Mouse (Mus musculus) intestine, embryonic 15.5 days (tissue): ENCODE measurements around the gene Gm42742. TPM values are rescaled to one million over a fixed set of nuclear protein-coding genes. Genes with fewer than 3 reads are reported as not detected.

Source experiments
- ATAC-seq: fragments of 200-750 bp; cut with Nextera tagmentation; 2 replicates; pipeline ENCODE4 v1.8.0; 2017; ENCODE audit warnings: moderate TSS enrichment, moderate library complexity
- H3K27ac ChIP-seq: fragments of 300-500 bp; sonication (generic); 2 replicates; pipeline ENCODE4 v1.5.1; 2015; ENCODE audit warnings: mild to moderate bottlenecking, inconsistent platforms
- H3K27me3 ChIP-seq: fragments of 300-500 bp; sonication (generic); replicated peaks from 2 replicates; pipeline ENCODE4 v1.6.1; 2015; ENCODE audit warnings: inconsistent platforms
- H3K36me3 ChIP-seq: fragments of 300-500 bp; sonication (generic); 2 replicates; pipeline ENCODE4 v1.6.1; 2015; ENCODE audit warnings: inconsistent platforms
- H3K4me1 ChIP-seq: fragments of 300-500 bp; sonication (generic); replicated peaks from 2 replicates; pipeline ENCODE4 v1.6.1; 2015; ENCODE audit warnings: inconsistent platforms
- H3K4me2 ChIP-seq: fragments of 300-500 bp; sonication (generic); replicated peaks from 2 replicates; pipeline ENCODE4 v1.6.1; 2015; ENCODE audit warnings: mild to moderate bottlenecking, inconsistent platforms
- H3K4me3 ChIP-seq: fragments of 300-500 bp; sonication (generic); replicated peaks from 2 replicates; pipeline ENCODE4 v1.5.1; 2015; ENCODE audit warnings: inconsistent platforms
- H3K9ac ChIP-seq: fragments of 300-500 bp; sonication (generic); 2 replicates; pipeline ENCODE4 v1.6.1; 2015; ENCODE audit warnings: inconsistent platforms
- H3K9me3 ChIP-seq: fragments of 300-500 bp; sonication (generic); 2 replicates; pipeline ENCODE4 v1.6.1; 2016; ENCODE audit warnings: inconsistent platforms
- WGBS: fragments of 180-500 bp; shearing (Covaris S2); methylation state at CpG from one replicate; pipeline ENCODE4 v1.1.7; 2015; 5-methylcytosine and 5-hydroxymethylcytosine counted together
- polyA plus RNA-seq: library from polyadenylated mRNA; unstranded; fragments of >200 nt; fragmentation: Nextera tagmentation; extraction: Ambion mirVana; gene quantifications from 2 replicates; pipeline ENCODE4 v1.2.1, GENCODE M21; 2015

Gm42742 gene
- polyA plus RNA-seq, 1 experiment from 2014 or later, result 51.1 TPM

DNA sequence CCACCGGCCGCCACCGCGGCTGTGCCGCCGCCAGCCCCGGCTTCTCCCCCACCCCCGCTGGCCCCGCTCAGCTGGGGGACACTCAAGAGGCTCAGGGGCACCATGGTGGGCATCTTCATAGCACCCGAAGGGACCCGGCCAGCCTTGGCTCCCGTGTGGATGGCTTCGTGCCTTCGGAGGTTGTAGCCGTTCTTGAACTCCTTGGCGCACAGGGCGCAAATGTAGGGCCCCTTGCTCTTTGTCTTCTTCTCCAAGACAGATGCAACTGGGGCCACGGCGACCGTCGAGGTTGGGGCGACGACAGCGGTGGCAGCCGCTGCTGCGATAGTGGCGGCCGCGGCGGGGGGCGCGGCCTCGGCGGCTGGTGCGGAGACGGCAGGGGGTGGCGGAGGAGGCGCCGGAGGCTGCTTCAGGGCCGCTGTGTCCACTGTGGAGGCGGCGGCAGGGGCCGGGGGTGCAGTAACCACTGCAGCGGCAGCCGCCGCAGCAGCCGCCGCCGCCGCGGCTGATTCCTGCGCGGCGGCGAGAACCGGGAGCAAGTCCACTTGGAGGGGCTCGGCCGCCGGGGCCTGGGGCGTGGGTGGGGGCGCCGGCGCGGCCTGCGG lies 4.8 kb upstream of the Gm42742 start:
- ATAC-seq, result peak; percentile 3; the same call in 1 of the 2 replicates

DNA sequence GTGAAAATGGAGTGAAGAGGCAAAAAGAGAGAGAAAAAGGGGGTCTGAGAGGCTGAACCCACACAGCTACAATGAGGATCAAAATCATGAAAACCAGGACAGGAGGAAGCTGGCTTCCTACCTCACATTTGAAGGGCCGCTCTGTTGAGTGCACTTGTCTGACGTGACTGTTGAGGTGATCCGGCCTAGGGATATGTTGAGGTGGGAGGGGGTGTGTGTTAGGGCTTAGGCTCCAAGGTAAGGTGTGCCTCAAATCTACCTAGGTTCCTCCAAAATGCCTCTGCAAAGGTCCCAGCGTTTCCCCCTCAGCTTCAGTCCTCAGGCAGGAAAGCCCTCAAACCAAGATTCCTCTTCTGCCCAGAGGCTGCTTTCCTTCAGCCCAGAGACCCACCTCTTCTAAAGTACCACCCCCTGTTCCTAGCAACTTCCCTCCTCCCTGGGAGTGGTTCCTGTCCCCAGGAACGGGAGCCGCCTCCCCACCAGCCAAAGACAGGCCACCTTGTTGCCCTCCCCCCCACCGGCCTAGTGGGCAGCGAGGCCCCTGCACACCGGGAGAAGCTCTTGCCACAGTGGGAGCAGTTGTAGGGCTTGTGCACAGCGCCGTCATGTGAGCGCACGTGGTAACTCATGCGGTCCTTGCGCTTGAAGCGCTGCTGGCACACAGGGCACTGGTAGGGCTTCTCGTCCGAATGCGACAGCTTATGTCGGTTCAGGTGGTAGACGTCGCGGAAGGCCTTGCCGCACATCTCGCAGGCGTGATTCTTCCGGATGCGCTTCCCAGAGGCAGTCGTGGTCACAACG lies 4.1 kb upstream of the Gm42742 start:
- H3K27ac ChIP-seq, result peak overlapping the region; percentile 99
- peak overlapping the region; percentile 78 for H3K4me2 ChIP-seq
- no peaks in the 10 kb centered on the region for H3K9me3 ChIP-seq
- peak; percentile 39 for ATAC-seq
- H3K9ac ChIP-seq, result peak overlapping the region; percentile 97
- peak overlapping the region; percentile 90 for H3K4me3 ChIP-seq
- H3K4me1 ChIP-seq, result peaks cover 58% of the 10 kb centered on the region
- no peaks in the 10 kb centered on the region for H3K27me3 ChIP-seq
- H3K36me3 ChIP-seq, result peaks cover 24% of the 10 kb centered on the region
- under 1% methylated on average over 30 of the region's 30 CpGs for WGBS

More for the DNA sequence above, 4.8 kb upstream of the Gm42742 start:
- Histone ChIP-seq H3K27me3 (no peaks in the 10 kb centered on the region), H3K27ac (peak overlapping the region; percentile 99), H3K9ac (peak overlapping the region; percentile 97), H3K4me2 (peak overlapping the region; percentile 78), H3K36me3 (peaks cover 30% of the 10 kb centered on the region), H3K4me3 (peak overlapping the region; percentile 90), H3K4me1 (peaks cover 51% of the 10 kb centered on the region), H3K9me3 (no peaks in the 10 kb centered on the region)
- under 1% methylated on average over 63 of the region's 65 CpGs for WGBS

- H3K27ac ChIP-seq, result peak overlapping the region; percentile 99; the same call in 1 of the 2 replicates
- H3K27me3 ChIP-seq, result no peaks in the 10 kb centered on the region
- WGBS, result 16% methylated on average over 19 of the region's 19 CpGs
- H3K4me1 ChIP-seq, result peaks cover 67% of the 10 kb centered on the region
- H3K9ac ChIP-seq, result peak overlapping the region; percentile 97
- no peaks in the 10 kb centered on the region for H3K9me3 ChIP-seq
- ATAC-seq, result no peak
- H3K4me2 ChIP-seq, result peak overlapping the region; percentile 78
- H3K4me3 ChIP-seq, result peak overlapping the region; percentile 90
- H3K36me3 ChIP-seq, result peaks cover 23% of the 10 kb centered on the region
These were observed 3.2 kb upstream of the Gm42742 start for GRCm38 (mm10) chr7:127023896-127024690.

- Histone ChIP-seq H3K27ac (0 out of 2 replicates have a peak overlapping the region, but pooled peaks have one; percentile 40), H3K4me1 (peaks cover 75% of the 10 kb centered on the region), H3K36me3 (peaks cover 18% of the 10 kb centered on the region), H3K9me3 (no peaks in the 10 kb centered on the region), H3K4me2 (peak overlapping the region; percentile 78), H3K9ac (peak overlapping the region; percentile 97), H3K4me3 (peak overlapping the region; percentile 90; the same call in 1 of the 2 replicates), H3K27me3 (no peaks in the 10 kb centered on the region)
- WGBS, result 78% methylated on average over 13 of the region's 13 CpGs
- ATAC-seq, result no peak
These were observed 2.4 kb upstream of the Gm42742 start for GRCm38 (mm10) chr7:127023272-127023691.

GRCm38 (mm10) chr7:127022528-127023271 lies 1.8 kb upstream of the Gm42742 start:
- no peak for ATAC-seq
- Histone ChIP-seq H3K9me3 (no peaks in the 10 kb centered on the region), H3K4me1 (peaks cover 76% of the 10 kb centered on the region), H3K27me3 (no peaks in the 10 kb centered on the region), H3K27ac (0 out of 2 replicates have a peak overlapping the region, but pooled peaks have one; percentile 40), H3K36me3 (peaks cover 18% of the 10 kb centered on the region), H3K4me3 (0 out of 2 replicates have a peak overlapping the region, but pooled peaks have one; percentile 90), H3K4me2 (peak overlapping the region; percentile 78), H3K9ac (peak overlapping the region; percentile 97)
- 71% methylated on average over 7 of the region's 7 CpGs for WGBS

DNA sequence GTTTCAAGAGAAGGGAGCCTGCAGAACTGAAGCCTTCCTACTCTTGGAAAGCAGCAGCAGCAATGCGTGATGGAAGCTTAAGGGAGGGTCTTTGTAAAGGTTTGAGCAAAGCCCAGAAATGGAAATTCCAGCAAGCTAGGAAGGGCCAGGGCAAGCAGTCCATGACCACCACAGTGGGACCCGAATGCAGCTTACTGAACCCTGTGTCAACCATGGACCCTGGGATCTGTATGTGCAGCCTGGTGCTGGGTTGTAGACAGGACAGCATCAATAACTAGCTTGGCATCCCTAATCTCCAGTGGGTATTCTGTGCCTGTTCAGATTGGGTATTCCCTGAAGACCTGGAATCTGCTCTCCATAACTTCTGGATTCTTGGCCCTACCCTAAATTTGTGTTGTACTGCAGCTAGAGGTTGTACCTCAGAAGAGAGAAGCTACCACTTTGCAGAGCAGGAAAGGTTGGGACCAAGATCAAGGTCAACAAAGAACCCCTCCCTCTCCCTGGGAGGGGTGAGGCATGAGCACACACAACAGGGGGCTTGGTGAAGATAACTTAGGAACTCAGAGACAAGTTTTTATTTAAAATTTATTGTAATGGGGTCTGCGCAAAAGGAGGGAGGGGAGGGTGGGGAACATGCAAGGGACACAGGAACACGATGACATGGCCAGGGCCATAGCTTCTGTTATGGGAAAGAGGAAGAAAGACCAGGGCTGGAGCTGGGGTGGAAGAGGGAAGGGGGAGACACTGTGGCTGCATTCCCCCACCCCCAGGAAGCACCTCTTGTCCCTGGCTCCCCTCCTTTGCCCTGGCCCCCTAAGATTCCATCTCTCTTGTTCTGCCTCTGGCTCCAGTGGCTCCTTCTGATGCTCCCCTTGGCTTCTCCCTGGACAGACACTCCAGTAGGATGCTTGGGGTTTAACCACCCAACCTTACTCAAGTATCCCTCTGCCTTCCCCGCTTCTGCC lies 948 bp upstream of the Gm42742 start:
- ATAC-seq, result no peak
- H3K27ac ChIP-seq, result peak overlapping the region; percentile 77
- peak overlapping the region; percentile 87 for H3K4me2 ChIP-seq
- no peaks in the 10 kb centered on the region for H3K27me3 ChIP-seq
- peaks cover 18% of the 10 kb centered on the region for H3K36me3 ChIP-seq
- peak overlapping the region; percentile 58 for H3K9ac ChIP-seq
- H3K9me3 ChIP-seq, result no peaks in the 10 kb centered on the region
- H3K4me3 ChIP-seq, result peak overlapping the region; percentile 50
- WGBS, result 38% methylated on average over 5 of the region's 5 CpGs
- peaks cover 76% of the 10 kb centered on the region for H3K4me1 ChIP-seq

DNA sequence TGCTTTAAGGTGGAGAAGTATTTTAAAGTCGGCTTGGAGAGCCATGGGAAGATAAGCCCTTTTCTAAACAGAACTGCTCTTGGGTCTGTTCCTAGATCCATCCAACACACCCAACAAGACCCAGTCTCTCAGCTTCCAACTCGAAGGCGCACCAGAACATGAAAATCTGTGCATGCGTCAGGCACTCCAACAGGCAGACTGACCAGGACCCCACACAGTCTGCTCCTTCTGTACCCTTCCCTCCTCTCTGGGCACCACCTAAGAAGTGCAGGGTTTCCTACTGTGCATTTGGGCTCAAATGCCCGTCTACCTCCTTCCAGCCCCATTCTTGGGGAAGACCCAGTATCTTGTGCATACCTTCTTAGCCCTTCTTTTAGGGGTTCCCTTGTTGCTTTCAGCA lies 406 bp downstream of the Gm42742 start:
- 32% methylated on average over 5 of the region's 5 CpGs for WGBS
- Histone ChIP-seq H3K27me3 (no peaks in the 10 kb centered on the region), H3K36me3 (peaks cover 18% of the 10 kb centered on the region), H3K4me1 (peaks cover 81% of the 10 kb centered on the region), H3K9me3 (no peaks in the 10 kb centered on the region), H3K4me3 (peak overlapping the region; percentile 50), H3K4me2 (peak overlapping the region; percentile 87), H3K27ac (peak overlapping the region; percentile 77; the same call in 1 of the 2 replicates), H3K9ac (peak overlapping the region; percentile 58)
- ATAC-seq, result no peak

- Histone ChIP-seq H3K27me3 (no peaks in the 10 kb centered on the region), H3K4me2 (peak overlapping the region; percentile 87), H3K27ac (0 out of 2 replicates have a peak overlapping the region, but pooled peaks have one; percentile 77), H3K9ac (peak overlapping the region; percentile 58), H3K4me3 (peak overlapping the region; percentile 50), H3K36me3 (peaks cover 22% of the 10 kb centered on the region), H3K4me1 (peaks cover 84% of the 10 kb centered on the region), H3K9me3 (no peaks in the 10 kb centered on the region)
- ATAC-seq, result no peak
- WGBS, result 48% methylated on average over 3 of the region's 3 CpGs
These were observed 866 bp downstream of the Gm42742 start for GRCm38 (mm10) chr7:127020031-127020430.

- peaks cover 23% of the 10 kb centered on the region for H3K36me3 ChIP-seq
- peak overlapping the region; percentile 87 for H3K4me2 ChIP-seq
- H3K27me3 ChIP-seq, result no peaks in the 10 kb centered on the region
- WGBS, result 81% methylated on average over 14 of the region's 14 CpGs
- peak overlapping the region; percentile 50; the same call in 1 of the 2 replicates for H3K4me3 ChIP-seq
- 0 out of 2 replicates have a peak overlapping the region, but pooled peaks have one; percentile 77 for H3K27ac ChIP-seq
- peak overlapping the region; percentile 58 for H3K9ac ChIP-seq
- H3K9me3 ChIP-seq, result no peaks in the 10 kb centered on the region
- ATAC-seq, result no peak
- peaks cover 83% of the 10 kb centered on the region for H3K4me1 ChIP-seq
These were observed 1.5 kb downstream of the Gm42742 start for GRCm38 (mm10) chr7:127019306-127019960.
